Comparison of ENCODE assay signal across 22 mouse cellular contexts in genomic region chr2:164613471-164613870, GRCm38 (mm10). TPM values are rescaled to one million over a fixed set of nuclear protein-coding genes. Genes with fewer than 3 reads are reported as not detected.
DNase-seq lines count a peak whose midpoint lies in the region; TF ChIP-seq lines count a peak whose summit lies in the region.
"Not testable (repeated sequence)": the region's sequence is repeated elsewhere in the genome, so short reads cannot be mapped to it uniquely, and the experiment has no call there.
"Had no signal": no experiment of that assay in that cellular context is flagged by ENCODE, and none has a peak within 500 bp of the region (broad histone marks: within the 10 kb centered on the region; RNA-seq: fewer than 3 reads in every experiment).

TSS of gene Wfdc6b (plus strand) at chr2:164613522.
TSS of gene Wfdc8 (minus strand) at chr2:164613626.

- not testable (repeated sequence) for TF ChIP-seq CTCF in lung, adult 2 months (IDR thresholded peaks at IDR 0.05; ENCODE audit: insufficient read depth, low read length)

- peak; percentile 14; the same call in 1 of the 2 replicates for TF ChIP-seq POLR2A in lung, adult 2 months (IDR thresholded peaks at IDR 0.05; ENCODE audit: borderline replicate concordance, extremely low read depth, low read depth, low read length)

- intact Hi-C loops in heart, postnatal 25 days (cut with DNase I): not testable (repeated sequence)

- H3K4me1 ChIP-seq in lung, adult 2 months (ENCODE audit: control insufficient read depth, insufficient read depth, low read length): not testable (repeated sequence)

- DNase-seq in cerebellum, postnatal 14 days: peak; percentile 16 to 35
- DNase-seq in heart, adult 11 months: peak; percentile 97
- peak; percentile 10 for DNase-seq in heart, postnatal 25 days (ENCODE audit: low spot score)
- DNase-seq in kidney, postnatal 10 days: peak; percentile 73
- DNase-seq in lung, adult 2 months: not testable (repeated sequence)
- peak; percentile 65 for DNase-seq in ovary, adult 18-20 months (ENCODE audit: low spot score)
- peak; percentile 83 for DNase-seq in testis, postnatal 14 days (ENCODE audit: low spot score)

- WGBS in lung, adult 2 months: 43% methylated on average over 8 of the region's 8 CpGs

- H3K4me3 ChIP-seq in lung, adult 2 months (replicated peaks; ENCODE audit: extremely low read depth, low read depth, low read length): not testable (repeated sequence)

RNA-seq across cellular contexts. Expression of gene Wfdc6b, which starts in this region (rescaled TPM):
- total RNA-seq in heart, postnatal 25 days (2021): not detected
- 1.3 and 1.9 TPM in 2 replicates for polyA plus RNA-seq in lung, adult 2 months (2012; rRNA removed)
- total RNA-seq: ES-E14; left cerebral cortex, adult 8-10 months had no signal
- polyA plus RNA-seq: brain, embryonic 14.5 days; forebrain, embryonic 12.5 days; frontal cortex, adult 2 months; heart, embryonic 11.5 days; hindbrain, embryonic 10.5 days; kidney, embryonic 15.5 days; limb, embryonic 12.5 days; liver, embryonic 13.5 days; macrophage; midbrain, embryonic 11.5 days; neural tube, embryonic 13.5 days; thymus, adult 2 months; urinary bladder, adult 2 months had no signal

RNA-seq across cellular contexts. Expression of gene Wfdc8, which starts in this region (rescaled TPM):
- not detected for total RNA-seq in heart, postnatal 25 days (2021)
- 5.3 and 8.5 TPM in 2 replicates for polyA plus RNA-seq in lung, adult 2 months (2012; rRNA removed)
- total RNA-seq: ES-E14; left cerebral cortex, adult 8-10 months had no signal
- polyA plus RNA-seq: brain, embryonic 14.5 days; forebrain, embryonic 12.5 days; frontal cortex, adult 2 months; heart, embryonic 11.5 days; hindbrain, embryonic 10.5 days; kidney, embryonic 15.5 days; limb, embryonic 12.5 days; liver, embryonic 13.5 days; macrophage; midbrain, embryonic 11.5 days; neural tube, embryonic 13.5 days; thymus, adult 2 months; urinary bladder, adult 2 months had no signal

Comparison
In these comparisons a context has a peak if more than half of its experiments do, and no peak if none do; other contexts are left out.
1. Peak in DNase-seq in heart, postnatal 25 days; RNA of the genes that start here not detected or under 1 TPM.